Mouse (Mus musculus): Measurements from ENCODE around the gene Armh3.
"Not testable (repeated sequence)": the region's sequence is repeated elsewhere in the genome, so short reads cannot be mapped to it uniquely, and the experiment has no call there.

Gene Armh3

DNA sequence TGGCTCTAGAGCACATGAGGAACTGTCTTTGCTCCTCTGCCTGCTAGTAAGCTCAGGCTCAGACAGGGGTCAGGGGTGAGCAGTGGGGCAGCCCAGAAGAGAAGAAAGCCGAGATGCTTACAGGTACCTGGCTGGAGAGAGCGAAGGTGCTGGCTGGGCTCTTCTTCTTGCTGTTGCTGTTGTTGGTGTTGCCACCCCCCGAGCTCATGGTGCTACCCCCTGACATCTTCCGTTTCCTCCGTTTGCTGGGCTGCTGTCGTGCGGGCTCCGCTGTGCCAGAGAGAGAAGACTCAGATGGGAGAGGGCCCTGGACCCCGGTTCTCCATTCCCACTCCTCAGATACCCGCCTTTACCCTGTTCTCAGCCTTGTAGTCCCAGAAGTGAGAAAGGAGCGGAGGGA, 35.6 kb upstream of the Armh3 start:
- no peak for DNase-seq (ENCODE audit: low spot score)

DNA sequence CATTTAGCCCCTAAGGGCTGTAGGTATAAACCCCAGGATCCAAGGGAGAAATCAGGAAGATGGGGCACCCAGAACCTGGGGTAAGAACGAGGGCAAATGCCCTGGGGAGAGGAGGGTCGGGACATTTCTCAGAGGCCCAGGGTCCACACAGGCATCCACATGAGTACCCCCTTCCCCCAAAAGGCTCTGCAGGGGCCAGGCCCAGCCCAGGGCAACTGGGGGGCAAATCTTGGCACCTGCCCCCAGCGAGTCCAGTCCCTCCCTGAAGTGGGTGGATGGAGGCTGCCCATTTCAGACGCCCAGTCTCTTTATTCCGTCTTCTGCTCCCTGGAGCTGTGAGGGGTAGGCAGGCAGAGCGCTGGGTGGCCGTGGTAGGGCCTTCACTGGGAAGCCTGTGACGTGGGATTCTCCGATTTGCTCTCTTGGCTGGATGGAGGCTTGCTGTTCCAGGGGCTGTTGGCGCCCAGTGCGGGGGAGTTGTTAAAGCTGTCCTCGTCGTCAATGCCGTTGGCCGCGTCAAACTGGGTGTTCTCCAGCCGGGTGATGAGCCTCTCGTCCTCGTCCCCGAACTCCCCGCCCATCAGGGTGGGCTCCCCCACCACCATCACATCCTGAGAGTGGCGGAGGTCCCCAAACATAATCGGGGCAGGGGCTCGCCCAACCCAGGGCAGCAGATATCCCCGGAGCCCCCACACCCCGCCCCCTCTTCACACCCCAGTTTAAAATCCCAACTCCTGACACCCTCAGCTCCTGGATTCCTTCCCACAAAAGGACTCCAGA, 34.6 kb upstream of the Armh3 start:
- DNase-seq (ENCODE audit: low spot score) = no peak

DNA sequence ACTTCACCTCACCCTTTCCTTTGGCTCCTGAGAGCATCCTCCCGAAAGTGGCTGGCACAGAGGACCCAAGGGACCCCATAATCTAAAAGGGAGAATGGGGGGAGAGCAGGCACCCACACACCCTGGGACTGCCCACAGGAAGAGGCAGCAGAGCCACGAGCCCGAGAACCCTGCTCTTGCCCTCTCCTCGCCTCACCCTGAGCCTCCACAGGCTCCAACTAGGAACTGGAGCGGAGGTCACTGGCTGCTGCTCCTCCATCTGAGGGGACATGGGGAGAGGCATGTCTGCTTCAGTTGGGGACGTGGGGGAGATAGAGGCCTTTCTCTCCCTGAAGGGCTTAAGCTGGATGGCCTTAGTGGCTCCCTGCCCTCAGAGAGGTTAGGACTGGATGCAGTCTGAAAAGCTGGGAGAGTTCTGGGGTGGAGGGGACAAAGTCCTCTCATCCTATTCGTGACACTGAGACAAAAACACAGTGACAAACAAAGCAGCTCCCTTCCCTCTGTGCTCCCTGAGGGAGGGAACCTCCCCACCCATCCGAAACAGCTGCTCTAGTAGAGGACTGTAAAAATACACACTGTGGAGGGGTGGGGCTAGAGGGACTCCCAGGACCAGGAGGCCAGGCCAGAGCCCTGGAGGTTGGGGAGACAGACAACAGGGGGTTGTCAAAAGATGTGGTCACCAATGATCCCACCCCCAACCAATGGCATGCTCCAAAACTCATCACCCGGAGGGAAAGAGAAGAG, 33.6 kb upstream of the Armh3 start:
- no peak for DNase-seq (ENCODE audit: low spot score)

DNA sequence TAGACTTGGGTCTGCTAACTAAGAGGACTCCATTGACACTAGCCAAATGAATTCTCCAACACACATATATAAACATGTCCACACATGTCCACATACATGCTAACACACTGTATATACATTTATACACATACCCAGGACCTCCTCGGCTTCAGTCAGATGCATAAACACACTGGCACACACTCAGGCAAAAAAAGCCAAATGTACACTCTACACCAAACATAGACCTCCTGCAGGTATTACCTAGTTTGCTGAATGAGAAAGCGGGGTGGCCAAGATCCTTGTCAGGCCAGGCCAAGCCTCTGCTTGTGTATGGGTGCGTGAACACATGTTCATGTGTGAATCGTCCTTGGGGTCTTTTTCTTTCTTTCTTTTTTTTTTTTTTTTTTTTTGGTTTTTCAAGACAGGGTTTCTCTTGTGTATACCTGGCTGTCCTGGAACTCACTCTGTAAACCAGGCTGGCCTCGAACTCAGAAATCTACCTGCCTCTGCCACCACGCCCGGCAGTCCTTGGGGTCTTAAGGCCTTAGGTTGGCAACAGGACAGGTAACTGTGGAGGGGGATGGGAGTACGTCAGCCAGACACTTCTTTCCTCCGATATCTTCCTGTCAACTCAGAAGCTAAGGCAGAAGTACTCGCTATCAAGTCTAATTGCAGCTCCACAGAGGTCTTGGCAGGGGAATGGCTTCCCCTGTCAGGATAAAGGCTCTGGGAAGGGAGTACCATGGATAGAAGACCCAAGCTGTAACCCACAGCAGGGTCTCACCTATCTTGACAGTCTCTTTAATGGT, 32.1 kb upstream of the Armh3 start:
- DNase-seq (ENCODE audit: low spot score) = no peak

DNA sequence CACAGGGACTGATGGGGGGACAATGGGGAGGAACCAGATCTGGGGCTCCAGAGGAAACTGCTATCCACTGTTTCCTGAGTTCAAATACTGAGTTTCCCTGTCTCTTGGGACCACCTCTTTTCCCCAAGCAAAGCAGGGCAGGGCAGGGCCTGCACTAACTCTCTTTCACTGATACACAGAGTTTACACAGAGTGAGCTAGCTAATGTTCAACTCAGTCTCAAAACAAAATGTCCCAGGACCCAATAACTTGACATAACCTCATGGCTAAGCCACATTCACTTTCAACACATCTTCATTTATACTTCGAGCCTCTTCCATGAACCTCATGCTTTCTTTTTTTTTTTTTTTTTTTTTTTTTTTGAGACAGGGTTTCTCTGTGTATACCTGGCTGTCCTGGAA, 31.4 kb upstream of the Armh3 start:
- DNase-seq (ENCODE audit: low spot score) = no peak

DNA sequence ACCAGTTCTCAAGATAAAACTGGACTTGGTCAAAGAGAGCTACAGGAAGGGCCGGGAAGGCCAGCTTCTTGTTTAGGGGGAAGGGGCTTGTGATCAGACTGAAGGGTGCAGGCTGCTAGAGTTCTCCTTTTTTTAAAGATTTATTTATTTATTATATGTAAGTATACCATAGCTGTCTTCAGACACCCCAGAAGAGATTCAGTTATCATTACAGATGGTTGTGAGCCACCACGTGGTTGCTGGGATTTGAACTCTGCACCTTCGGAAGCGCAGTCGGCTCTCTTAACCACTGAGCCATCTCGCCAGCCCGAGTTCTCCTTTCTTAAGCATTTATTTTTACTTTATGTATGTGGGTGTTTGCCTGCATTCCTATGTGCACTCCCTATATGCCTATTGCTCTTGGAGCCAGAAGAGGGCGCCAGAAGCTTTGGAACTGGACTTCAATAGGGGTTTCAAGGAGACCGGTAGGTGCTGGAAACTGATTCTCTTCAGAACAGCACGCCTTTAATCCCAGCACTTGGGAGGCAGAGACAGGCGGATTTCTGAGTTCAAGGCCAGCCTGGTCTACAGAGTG, 30.5 kb upstream of the Armh3 start:
- no peak for DNase-seq (ENCODE audit: low spot score)

DNA sequence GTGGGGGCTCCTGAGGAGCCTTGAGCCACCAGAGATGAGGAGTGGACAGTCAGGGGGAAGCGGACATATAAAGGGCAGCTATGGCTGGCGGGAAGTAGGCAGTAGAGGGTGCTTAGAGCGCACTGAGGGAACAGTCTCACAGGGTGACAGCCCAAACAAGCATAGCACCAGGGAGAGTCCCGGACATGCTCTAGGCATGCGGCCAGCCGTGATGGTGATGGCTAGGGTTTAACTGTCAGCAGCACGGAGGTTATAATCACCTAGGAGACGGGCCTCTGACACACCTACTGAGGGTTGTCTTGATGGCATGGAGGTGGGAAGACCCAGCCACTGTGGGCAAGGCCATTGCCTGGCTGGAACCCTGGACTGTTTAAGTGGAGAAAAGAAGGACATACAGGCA, 28.3 kb upstream of the Armh3 start:
- DNase-seq (ENCODE audit: low spot score) = no peak

DNA sequence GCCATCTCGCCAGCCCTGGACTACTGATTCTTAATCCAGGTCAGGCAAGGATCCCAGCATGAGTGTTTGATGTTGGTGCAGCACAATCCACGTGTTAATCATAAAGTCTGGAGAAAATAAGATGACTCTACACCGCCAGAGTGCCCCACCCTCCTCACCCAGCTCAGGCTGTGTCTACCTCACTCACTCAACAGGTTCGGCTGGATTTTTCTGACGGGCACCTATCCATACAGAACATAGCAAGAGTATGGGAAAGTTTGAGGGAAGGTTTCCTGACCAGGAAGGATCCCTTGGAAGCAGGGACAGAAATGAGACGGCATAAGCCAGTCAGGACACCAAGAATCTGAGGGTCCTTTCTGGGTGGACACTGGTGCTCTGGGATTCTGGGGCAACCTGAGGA, 26.7 kb upstream of the Armh3 start:
- DNase-seq (ENCODE audit: low spot score) = peak; percentile 78

DNA sequence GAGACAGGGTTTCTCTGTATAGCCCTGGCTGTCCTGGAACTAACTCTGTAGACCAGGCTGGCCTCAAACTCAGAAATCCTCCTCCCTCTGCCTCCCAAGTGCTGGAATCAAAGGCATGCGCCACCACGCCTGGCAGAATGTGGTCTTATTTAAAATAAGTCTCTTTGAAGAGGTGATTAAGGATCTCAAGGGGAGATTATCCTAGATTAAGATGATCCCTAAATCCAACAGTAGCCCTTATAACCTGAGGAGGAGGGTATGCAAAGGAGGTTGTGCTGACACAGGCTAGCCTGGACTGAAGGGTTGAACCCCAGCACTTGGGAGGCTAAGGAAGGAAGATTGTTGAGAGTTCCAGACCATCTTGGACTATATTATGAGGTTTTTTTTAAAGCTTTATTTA, 17.7 kb upstream of the Armh3 start:
- DNase-seq (ENCODE audit: low spot score) = no peak

DNA sequence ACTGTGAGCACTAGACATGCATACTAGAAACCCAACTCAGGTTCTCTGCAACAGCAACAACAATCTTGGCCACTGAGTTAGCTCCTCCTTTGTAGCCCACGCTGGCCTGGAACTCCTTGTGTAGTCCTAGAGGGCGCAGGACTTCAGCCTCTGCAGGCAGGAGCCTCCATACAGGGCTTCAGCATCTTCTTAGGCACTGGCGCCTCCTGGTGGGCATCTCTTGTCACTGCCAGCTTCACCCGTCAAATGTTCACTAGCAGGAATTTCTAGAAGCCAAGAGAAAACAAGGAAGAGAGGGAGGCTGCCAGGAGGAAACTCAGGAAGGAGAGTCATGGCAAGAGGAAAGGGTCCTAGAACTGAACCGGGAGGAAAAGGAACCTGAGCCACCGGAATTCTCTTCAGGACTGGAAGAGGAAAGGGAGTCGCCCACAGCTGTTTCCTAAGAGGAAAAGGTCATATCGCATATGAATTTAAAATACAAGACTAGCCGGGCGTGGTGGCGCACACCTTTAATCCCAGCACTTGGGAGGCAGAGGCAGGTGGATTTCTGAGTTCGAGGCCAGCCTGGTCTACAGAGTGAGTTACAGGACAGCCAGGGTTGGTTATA, 16.4 kb upstream of the Armh3 start:
- peak; percentile 90 for DNase-seq (ENCODE audit: low spot score)

DNA sequence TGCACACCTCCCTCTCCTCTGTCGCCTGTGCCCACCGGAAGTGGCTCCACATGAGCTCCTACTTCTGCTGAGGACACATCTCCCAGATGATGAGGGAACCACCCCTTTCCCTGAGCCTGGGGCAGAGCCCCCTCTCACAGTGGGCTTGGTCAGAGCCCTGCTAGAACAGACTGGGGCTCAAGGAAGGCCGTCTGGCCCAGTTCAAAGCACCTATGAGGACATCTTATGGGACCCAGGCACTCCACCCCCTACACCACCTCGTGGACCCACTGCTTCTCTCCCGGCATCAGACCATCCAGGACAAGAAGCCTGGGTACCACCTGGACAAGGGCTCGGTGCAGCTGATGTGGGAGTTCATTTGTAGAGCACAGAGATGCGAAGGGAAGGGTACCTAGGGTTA, 7.4 kb upstream of the Armh3 start:
- no peak for DNase-seq (ENCODE audit: low spot score)

DNA sequence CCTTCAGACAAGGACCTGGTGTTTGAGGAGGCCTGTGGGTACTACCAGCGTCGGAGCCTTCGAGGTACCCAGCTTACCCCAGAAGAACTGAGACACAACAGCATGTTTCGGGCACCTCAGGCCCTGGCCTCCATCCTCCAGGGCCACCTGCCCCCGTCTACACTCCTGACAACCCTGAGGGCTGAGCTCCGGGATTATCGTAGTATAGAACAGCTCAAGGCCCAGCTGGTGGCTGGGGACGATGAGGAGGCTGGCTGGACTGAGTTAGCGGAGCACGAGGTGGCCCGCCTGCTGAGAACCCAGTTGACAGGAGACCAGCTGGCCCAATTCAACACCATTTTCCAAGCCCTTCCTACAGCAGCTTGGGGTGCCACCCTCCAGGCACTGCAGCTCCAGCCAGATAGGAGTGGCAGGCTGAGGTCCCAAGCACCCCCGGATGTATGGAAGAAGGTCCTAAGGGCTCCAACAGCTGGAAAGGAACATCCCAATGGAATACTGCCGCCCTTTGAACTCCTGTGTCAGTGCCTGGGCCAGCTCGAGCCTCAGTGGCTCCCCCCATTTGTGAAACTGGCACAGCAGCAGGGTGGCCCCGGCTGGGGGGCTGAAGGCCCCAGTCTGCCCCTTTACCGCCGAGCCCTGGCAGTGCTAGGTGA, 6.7 kb upstream of the Armh3 start:
- DNase-seq (ENCODE audit: low spot score) = no peak

DNA sequence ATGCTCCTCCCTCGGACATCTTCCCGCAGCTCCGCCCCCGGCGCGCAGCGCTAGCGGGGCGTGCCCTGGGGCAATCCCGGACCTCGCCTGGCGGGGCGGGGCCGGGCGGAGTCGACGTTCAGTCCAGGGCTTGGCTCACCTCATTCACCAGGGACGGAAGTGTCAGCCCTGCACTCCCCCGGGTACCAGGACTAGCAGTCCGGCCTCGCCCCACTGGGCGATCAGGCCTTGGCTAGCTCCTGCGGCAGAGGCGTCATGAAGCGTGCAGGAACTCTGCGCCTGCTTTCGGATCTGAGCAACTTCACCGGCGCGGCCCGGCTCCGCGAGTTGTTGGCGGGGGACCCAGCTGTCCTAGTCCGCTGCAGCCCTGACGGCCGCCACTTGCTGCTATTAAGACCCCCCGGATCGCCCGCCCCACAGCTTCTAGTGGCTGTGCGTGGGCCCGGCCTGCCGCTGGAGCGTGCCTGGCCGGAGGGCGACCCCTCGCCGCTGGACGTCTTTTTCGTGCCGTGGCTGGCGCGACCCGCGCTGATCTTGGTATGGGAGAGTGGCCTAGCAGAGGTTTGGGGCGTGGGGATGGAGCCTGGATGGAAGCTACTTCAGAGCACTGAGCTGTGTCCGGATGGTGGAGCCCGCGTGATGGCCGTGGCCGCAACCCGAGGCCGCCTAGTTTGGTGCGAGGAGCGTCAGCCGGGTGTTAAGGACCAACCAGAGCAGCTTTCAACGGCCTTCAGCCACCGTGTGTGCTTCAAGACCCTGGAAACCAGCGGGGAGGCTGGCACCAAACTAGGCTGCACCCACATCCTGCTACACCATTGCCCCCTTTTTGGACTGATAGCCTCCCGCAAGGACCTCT, 5.3 kb upstream of the Armh3 start, which contains the start of gene Hps6:
Gene Hps6 (plus strand): TSS at position 138 of the 856 bp plus-strand sequence.
- peak; percentile 91 for DNase-seq (ENCODE audit: low spot score)

DNA sequence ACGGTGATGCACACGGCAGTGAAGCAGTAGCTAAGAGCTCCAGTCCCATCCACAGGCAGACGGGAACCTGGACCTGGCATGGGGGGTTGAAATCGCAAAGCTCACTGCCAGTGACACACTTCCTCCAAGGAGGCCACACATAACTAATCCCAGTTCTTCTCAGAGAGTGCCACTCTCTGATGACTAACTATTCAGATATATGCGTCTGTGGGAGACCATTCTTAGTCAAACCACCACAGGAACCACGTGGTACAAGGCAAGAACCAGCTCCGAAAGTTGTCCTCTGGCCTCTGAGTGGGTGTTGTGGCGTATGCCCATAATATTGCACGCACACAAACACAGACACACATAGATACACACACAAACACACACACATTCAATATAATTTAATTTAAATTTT, 4.0 kb upstream of the Armh3 start:
- no peak for DNase-seq (ENCODE audit: low spot score)

DNA sequence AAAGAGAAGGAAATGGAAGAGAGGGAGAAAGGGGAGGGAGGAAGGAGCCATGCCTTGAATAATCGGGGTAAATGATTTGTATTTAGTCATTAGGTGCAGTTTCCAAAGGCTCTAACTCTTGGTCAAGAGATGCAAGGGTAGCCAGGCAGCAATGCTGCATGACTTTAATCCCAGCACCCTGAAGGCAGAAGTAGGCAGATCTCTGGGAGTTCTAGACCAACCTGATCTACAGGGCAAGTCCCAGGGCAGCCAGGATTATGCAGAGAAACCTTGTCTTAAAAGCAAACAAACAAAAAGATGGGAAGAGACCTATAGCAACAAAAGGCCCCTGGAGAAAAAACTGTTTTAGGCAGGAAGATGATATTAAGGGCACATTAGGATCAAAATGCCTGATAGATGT, 1.1 kb upstream of the Armh3 start:
- no peak for DNase-seq (ENCODE audit: low spot score)

DNA sequence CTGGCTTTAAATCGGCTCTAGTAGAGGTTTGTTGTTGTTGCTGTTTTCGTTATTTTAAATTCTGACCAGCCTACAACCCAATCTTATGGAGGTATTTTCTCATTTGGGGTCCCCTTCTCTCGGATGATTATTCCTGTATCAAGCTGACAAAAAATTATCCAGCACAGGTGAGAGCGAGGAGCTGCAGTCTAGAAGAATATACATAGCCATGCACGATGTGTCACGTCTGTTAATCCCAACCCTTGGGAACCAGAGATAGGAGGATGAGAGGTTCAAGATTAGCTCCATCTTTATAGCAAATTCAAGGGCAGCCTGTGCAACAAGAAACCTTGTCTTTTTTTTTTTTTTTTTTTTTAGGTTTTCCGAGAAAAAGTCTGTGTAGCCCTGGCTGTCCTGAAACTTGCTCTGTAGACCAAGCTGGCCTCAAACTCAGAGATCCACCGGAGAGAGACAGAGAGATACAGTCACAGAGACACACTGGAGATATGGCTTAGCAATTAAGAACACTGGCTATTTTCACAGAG, 468 bp upstream of the Armh3 start:
- DNase-seq (ENCODE audit: low spot score) = no peak

DNA sequence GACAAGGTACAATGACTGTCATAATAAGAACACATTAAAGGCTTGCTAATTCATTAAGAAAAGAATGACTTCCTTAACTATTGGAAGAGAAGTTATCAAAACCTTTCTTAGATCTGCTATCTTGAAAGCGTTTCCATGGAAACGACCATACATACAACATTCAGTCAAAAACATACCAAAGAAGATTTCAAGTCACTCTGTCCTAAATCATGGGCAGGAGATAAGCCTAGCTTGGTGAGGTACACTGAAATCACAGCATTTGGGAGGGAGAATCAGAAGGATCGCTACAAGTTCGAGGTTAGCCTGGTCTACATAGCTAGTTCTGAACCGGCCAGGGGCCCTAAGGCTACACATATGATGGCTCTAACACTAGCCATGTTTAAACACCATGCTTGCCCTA, 923 bp downstream of the Armh3 start:
- no peak for DNase-seq (ENCODE audit: low spot score)

DNA sequence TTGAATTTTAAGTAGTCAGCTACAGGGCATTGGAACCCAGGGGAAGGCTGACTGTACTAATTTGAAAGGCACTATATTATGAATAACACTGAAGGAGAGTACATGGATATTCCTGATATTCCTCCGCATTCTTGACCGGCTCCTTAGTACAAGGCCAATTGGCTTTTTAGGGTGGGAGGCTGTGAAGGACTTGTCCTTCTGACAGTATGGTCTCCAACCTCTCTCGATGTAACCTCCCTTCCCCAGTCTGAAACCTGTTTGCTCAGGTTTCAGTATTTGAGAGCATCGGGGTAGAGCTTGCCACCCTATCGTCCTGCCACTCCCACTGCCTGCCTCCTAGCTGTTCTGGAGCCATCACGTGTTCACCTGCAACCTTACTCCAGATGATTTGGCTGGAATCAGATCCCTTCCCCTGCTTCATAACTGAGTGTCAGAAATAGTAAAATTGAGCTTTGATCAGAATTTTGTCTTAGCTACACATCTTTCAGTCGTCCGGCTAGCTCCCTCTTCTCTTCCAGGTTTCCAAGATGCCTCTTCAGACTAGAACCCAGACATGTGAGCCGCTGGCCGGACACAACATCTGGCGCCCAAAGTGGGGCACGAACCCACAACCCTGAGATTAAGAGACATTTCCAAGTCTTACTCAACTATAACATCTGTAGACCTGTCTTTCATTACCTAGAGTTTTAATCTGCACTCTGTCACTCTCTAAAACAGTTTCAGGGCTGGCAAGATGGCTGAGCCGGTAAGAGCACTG, 4.1 kb downstream of the Armh3 start:
- DNase-seq (ENCODE audit: low spot score) = no peak

DNA sequence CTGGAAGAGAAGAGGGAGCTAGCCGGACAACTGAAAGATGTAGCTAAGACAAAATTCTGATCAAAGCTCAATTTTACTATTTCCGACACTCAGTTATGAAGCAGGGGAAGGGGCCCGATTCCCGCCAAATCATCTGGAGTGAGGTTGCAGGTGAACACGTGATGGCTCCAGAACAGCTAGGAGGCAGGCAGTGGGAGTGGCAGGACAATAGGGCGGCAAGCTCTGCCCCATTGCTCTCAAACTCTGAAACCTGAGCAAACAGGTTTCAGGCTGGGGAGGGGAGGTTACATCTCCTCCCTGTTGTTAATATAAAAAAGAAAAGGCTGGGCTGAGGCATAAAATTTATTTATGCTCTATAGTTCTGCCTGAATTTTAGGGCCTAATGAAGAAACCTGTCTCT, 4.8 kb downstream of the Armh3 start:
- DNase-seq (ENCODE audit: low spot score) = not testable (repeated sequence)

DNA sequence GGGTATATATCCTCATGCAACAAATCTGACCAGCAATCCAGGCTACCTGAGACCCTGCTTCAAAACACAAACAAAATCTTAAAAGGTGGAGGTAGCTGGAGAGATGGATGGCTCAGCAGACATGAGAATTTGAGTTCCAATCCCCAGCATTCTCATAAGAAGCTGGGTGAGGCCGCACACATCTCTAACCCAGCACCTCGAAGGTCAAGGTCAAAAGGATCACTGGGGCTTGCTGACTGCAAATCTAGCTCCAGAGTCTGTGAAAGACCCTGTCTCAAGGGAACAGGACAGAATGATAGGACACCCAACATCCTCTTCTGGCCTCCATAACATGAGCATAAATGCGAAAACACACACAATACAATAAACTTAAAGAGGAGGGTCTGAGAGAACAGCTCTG, 7.1 kb downstream of the Armh3 start:
- no peak for DNase-seq (ENCODE audit: low spot score)

Data from urinary bladder, postnatal 14 days (tissue).